Mouse (Mus musculus): ENCODE data around the gene Ccnl2. TPM values are rescaled to one million over a fixed set of nuclear protein-coding genes. Genes with fewer than 3 reads are reported as not detected.

Gene Ccnl2
- polyA plus RNA-seq, 1 experiment from 2014 or later, result 103 TPM

DNA sequence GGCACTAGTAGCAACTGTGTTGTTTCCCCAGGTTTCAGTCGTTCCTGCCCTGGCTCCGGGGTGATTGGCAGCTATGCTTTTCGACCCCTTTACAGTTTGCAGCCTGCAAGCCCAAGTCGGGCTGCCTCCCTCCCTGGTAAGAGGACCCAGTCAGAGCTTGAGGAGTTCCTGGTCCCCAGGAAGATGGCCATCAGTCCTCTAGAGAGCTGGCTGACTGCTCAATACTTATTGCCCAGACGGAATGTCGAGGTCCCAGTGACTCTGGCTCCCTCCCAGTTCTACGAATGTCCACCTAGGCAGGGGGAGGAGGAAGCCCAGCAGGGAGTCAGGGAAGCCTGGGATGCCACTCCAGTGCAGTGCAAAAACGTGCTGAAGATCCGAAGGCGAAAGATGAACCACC is 20.0 kb downstream of the Ccnl2 start:
- Histone ChIP-seq H3K9ac (ENCODE audit: low read depth, low read length) (peak overlapping the region; percentile 72), H3K27ac (peak overlapping the region; percentile 91), H3K27me3 (ENCODE audit: insufficient read depth, low read length) (no peaks in the 10 kb centered on the region), H3K9me3 (replicated peaks; ENCODE audit: low read length) (no peaks in the 10 kb centered on the region), H3K4me3 (replicated peaks; ENCODE audit: low read depth, low read length) (peak overlapping the region; percentile 72), H3K36me3 (ENCODE audit: insufficient read depth, low read length) (no peaks in the 10 kb centered on the region), H3K4me2 (ENCODE audit: low read length) (peak overlapping the region; percentile 88), H3K4me1 (replicated peaks; ENCODE audit: insufficient read depth, low read length) (peaks cover 10% of the 10 kb centered on the region)
- DNase-seq (ENCODE audit: low spot score) (no peak), ATAC-seq (replicated peaks; ENCODE audit: low FRiP score, low read depth) (no peak)
- TF ChIP-seq CTCF (IDR thresholded peaks at IDR 0.05; ENCODE audit: low read depth), result no peak
- 49% methylated on average over 10 of the region's 10 CpGs for WGBS

DNA sequence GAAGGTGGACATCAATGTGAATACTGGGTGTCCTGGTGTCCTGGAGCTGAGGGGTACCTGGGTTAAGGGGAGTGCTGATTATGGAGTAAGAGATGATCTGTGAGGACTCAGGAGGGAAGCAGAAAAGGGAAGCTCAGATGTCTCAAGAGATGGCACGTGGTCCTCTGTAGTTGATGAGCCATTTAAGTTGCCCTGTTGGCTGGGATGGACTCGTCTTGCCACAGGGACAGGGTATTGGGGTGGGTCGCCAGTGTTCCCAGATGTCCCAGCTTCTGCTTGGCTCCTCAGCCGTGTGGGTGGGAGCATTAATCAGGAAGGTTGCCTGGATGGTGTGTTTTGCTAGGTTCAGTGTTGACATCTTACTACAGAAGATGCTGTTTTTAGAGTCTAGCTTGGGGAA is 20.9 kb downstream of the Ccnl2 start:
- H3K36me3 ChIP-seq (ENCODE audit: insufficient read depth, low read length), result no peaks in the 10 kb centered on the region
- no peak overlapping the region for H3K4me2 ChIP-seq (ENCODE audit: low read length)
- DNase-seq (ENCODE audit: low spot score) (no peak), ATAC-seq (replicated peaks; ENCODE audit: low FRiP score, low read depth) (no peak)
- TF ChIP-seq CTCF (IDR thresholded peaks at IDR 0.05; ENCODE audit: low read depth), result no peak
- H3K4me1 ChIP-seq (replicated peaks; ENCODE audit: insufficient read depth, low read length), result peaks cover 10% of the 10 kb centered on the region
- H3K27ac ChIP-seq, result no peak overlapping the region
- H3K9ac ChIP-seq (ENCODE audit: low read depth, low read length), result no peak overlapping the region
- no peak overlapping the region for H3K4me3 ChIP-seq (replicated peaks; ENCODE audit: low read depth, low read length)
- H3K27me3 ChIP-seq (ENCODE audit: insufficient read depth, low read length), result no peaks in the 10 kb centered on the region
- H3K9me3 ChIP-seq (replicated peaks; ENCODE audit: low read length), result no peaks in the 10 kb centered on the region
- WGBS, result 88% methylated on average over 4 of the region's 4 CpGs

DNA sequence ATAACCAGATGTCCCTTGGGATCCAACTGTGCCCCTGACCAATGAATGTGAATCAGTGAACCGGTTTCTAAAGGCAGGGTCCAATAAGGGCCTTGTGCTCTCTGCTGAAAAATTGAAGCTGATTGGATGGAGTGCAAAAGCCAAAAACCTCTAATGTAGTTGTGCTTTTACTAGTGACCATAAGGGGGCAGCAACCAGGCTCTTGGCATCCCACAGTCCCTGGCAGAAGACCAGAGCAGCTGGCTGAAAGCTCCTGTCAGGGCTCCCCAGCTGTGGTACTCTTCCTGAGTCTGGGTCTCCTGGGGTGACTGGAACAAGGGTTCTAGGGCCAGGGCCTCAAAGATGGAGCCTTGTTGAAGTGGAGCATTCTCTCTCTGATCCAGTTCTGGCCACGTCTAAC is 21.5 kb downstream of the Ccnl2 start:
- Histone ChIP-seq H3K36me3 (ENCODE audit: insufficient read depth, low read length) (no peaks in the 10 kb centered on the region), H3K27ac (peak overlapping the region; percentile 71), H3K9ac (ENCODE audit: low read depth, low read length) (no peak overlapping the region), H3K4me2 (ENCODE audit: low read length) (no peak overlapping the region), H3K27me3 (ENCODE audit: insufficient read depth, low read length) (no peaks in the 10 kb centered on the region), H3K9me3 (replicated peaks; ENCODE audit: low read length) (no peaks in the 10 kb centered on the region), H3K4me1 (replicated peaks; ENCODE audit: insufficient read depth, low read length) (peaks cover 10% of the 10 kb centered on the region), H3K4me3 (replicated peaks; ENCODE audit: low read depth, low read length) (no peak overlapping the region)
- ATAC-seq (replicated peaks; ENCODE audit: low FRiP score, low read depth), result peak; percentile 12; the same call in 1 of the 2 replicates
- 25% methylated on average over 2 of the region's 2 CpGs for WGBS
- TF ChIP-seq CTCF (IDR thresholded peaks at IDR 0.05; ENCODE audit: low read depth), result peak; percentile 89
- DNase-seq (ENCODE audit: low spot score), result peak; percentile 95

DNA sequence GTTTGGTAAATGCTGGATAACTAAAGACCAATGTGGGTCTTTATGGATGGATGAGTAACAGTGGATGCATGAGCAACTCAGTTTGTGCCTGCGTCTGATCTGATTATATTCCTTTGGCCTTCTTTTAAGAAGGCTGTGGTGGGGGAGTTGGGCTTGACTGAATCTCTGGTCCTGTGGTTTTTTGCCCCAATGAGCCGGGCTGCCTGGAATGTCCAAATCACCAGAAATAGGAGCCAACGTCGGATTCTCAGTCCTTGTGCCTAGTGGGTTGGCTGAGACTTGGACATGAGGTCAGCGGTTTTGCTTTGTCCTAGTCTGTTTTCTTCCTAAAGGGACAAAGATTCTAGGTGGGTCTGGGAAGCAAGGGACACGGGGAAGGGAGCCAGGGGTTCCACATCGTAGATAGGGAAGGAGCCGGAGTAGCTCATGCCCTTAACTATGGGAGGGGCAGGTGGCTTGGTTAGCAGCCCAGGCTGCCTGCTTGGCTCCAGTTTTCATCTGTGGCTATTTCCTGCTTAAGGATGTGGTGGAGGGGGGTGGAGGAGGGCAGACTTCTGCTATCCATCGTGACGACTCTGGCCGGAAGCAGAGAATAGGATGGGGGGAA is 25.2 kb downstream of the Ccnl2 start:
- H3K4me1 ChIP-seq (replicated peaks; ENCODE audit: insufficient read depth, low read length), result peaks cover 18% of the 10 kb centered on the region
- H3K27ac ChIP-seq, result peak overlapping the region; percentile 91
- no peak for DNase-seq (ENCODE audit: low spot score)
- no peaks in the 10 kb centered on the region for H3K27me3 ChIP-seq (ENCODE audit: insufficient read depth, low read length)
- H3K4me3 ChIP-seq (replicated peaks; ENCODE audit: low read depth, low read length), result no peak overlapping the region
- H3K36me3 ChIP-seq (ENCODE audit: insufficient read depth, low read length), result peaks cover 2% of the 10 kb centered on the region; the same call in 1 of the 2 replicates
- H3K9ac ChIP-seq (ENCODE audit: low read depth, low read length), result no peak overlapping the region
- 52% methylated on average over 11 of the region's 11 CpGs for WGBS
- no peak overlapping the region for H3K4me2 ChIP-seq (ENCODE audit: low read length)
- no peaks in the 10 kb centered on the region for H3K9me3 ChIP-seq (replicated peaks; ENCODE audit: low read length)
- no peak for ATAC-seq (replicated peaks; ENCODE audit: low FRiP score, low read depth)
- no peak for TF ChIP-seq CTCF (IDR thresholded peaks at IDR 0.05; ENCODE audit: low read depth)

DNA sequence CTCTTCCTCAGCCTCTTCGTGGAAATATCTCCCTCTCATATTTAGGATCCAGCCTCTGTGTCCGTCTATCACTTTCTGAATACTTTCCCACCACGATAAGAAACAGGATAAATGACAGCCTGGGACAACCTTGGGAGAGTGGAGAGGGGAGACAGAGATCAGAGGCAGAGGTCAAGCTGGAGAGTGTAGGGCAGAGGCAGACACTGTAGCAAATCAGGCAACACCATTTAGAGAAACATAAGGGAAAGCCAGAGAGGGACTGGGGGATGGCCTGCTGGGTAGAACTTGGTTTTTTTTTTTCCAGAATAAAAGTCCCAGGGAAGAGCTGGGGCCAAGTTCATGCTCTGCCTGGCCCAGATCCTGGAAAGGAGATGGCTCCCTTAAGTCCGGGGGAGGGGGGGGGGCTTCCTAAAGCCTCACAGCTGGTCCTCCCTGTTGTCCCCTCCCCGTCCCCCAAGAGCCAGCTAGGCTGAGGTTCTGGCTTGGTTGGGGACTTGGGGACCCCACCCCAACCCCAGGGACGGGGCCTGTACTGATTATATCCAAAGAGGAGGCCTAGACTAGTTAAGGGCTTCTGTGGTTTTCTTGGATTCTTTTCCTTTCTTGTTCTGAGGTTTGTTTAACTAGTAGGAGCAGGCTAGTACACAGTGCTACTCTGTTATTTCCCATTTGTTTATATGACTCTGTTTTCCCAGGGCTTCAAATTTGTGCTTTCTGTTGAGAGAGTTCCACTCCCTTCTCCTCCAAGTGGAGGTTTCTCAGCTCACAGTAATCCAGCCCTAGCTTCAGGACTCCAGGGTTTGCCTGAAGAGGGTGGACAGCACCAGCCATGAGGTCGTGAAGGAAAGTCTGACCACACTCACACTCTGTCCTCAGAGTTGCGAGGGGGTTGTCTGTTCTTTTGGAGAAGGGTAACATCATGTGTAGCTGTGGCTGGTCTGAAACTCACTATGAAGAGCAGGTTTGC is 26.2 kb downstream of the Ccnl2 start:
- WGBS, result 49% methylated on average over 8 of the region's 8 CpGs
- ATAC-seq (replicated peaks; ENCODE audit: low FRiP score, low read depth) (no peak), DNase-seq (ENCODE audit: low spot score) (peak; percentile 71)

DNA sequence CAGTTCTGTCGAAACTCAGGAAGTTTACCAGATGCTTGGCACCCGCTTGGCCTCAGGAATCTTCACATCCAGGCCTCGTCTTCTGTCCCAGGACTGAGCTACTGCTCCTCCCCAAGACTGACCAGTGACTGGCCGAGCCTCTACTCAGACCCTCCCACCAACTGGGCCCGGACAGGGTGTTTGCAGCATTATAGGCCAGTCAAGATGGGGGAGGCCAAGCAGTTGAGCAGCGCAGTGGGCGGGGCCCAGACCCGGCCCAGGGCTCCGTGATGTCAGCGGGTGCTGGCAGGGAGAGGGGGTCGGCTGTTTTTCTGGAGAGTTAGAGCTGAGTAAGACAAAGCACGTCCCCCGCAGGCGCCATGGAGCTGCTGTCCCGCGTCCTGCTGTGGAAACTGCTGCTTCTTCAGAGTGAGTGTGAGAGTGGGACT is 27.2 kb downstream of the Ccnl2 start, which contains the start of gene Mxra8:
Mxra8 (plus strand) TSS at position 198 of the 428 bp plus-strand sequence.
- peak; percentile 94 for ATAC-seq (replicated peaks; ENCODE audit: low FRiP score, low read depth)
- DNase-seq (ENCODE audit: low spot score), result peak; percentile 98
- no peak for TF ChIP-seq CTCF (IDR thresholded peaks at IDR 0.05; ENCODE audit: low read depth)
- 4% methylated on average over 16 of the region's 16 CpGs for WGBS
- peak within 1 kb of the TSS; percentile 73 for H3K4me2 ChIP-seq (ENCODE audit: low read length)
- H3K36me3 ChIP-seq (ENCODE audit: insufficient read depth, low read length), result peaks cover 15% of the 10 kb centered on the region
- peak within 1 kb of the TSS; percentile 54 for H3K9ac ChIP-seq (ENCODE audit: low read depth, low read length)
- peak within 1 kb of the TSS; percentile 47 for H3K4me3 ChIP-seq (replicated peaks; ENCODE audit: low read depth, low read length)
- H3K4me1 ChIP-seq (replicated peaks; ENCODE audit: insufficient read depth, low read length), result peaks cover 13% of the 10 kb centered on the region; the same call in 1 of the 2 replicates
- H3K27ac ChIP-seq, result peak within 1 kb of the TSS; percentile 91
- H3K9me3 ChIP-seq (replicated peaks; ENCODE audit: low read length), result no peaks in the 10 kb centered on the region
- no peaks in the 10 kb centered on the region for H3K27me3 ChIP-seq (ENCODE audit: insufficient read depth, low read length)

More for the DNA sequence above, 26.2 kb downstream of the Ccnl2 start:
- peaks cover 10% of the 10 kb centered on the region for H3K36me3 ChIP-seq (ENCODE audit: insufficient read depth, low read length)
- H3K27ac ChIP-seq, result peak overlapping the region; percentile 91
- no peaks in the 10 kb centered on the region for H3K9me3 ChIP-seq (replicated peaks; ENCODE audit: low read length)
- no peaks in the 10 kb centered on the region for H3K27me3 ChIP-seq (ENCODE audit: insufficient read depth, low read length)
- H3K4me3 ChIP-seq (replicated peaks; ENCODE audit: low read depth, low read length), result no peak overlapping the region
- TF ChIP-seq CTCF (IDR thresholded peaks at IDR 0.05; ENCODE audit: low read depth), result no peak
- H3K4me2 ChIP-seq (ENCODE audit: low read length), result peak overlapping the region; percentile 73; the same call in 1 of the 2 replicates
- peaks cover 16% of the 10 kb centered on the region; the same call in 1 of the 2 replicates for H3K4me1 ChIP-seq (replicated peaks; ENCODE audit: insufficient read depth, low read length)
- no peak overlapping the region for H3K9ac ChIP-seq (ENCODE audit: low read depth, low read length)
